Mouse (Mus musculus): ENCODE measurements around the gene Tmem192. TPM values are rescaled to one million over a fixed set of nuclear protein-coding genes. Genes with fewer than 3 reads are reported as not detected.

Gene Tmem192
- 10 to 100 TPM; 24.8 to 28.1 TPM for total RNA-seq (2021)
- long read RNA-seq, transcript Tmem192-201 (6 exons, 1,122 nt), result major isoform, 26 of 35 reads
- long read RNA-seq, partial matches to known transcripts, result 0 of 35 reads
- long read RNA-seq, other reads (novel, unspliced or antisense), result 9 of 35 reads

GRCm38 (mm10) chr8:64946820-64947697 lies at the start of gene Tmem192:
TSS of gene Tmem192 (plus strand) at chr8:64947185.
- peak; percentile 91 to 97 for DNase-seq (ENCODE audit: low spot score in 2 of 2)

- no peak for DNase-seq (ENCODE audit: low spot score in 2 of 2)
These were observed 48.3 kb upstream of the Tmem192 start for GRCm38 (mm10) chr8:64898710-64899109.

GRCm38 (mm10) chr8:64900645-64901044 lies 46.3 kb upstream of the Tmem192 start:
- DNase-seq (ENCODE audit: low spot score in 2 of 2), result no peak

- no peak for DNase-seq (ENCODE audit: low spot score in 2 of 2)
These were observed 45.3 kb upstream of the Tmem192 start for GRCm38 (mm10) chr8:64901527-64902156.

GRCm38 (mm10) chr8:64902191-64902590 lies 44.8 kb upstream of the Tmem192 start:
- no peak for DNase-seq (ENCODE audit: low spot score in 2 of 2)

DNA sequence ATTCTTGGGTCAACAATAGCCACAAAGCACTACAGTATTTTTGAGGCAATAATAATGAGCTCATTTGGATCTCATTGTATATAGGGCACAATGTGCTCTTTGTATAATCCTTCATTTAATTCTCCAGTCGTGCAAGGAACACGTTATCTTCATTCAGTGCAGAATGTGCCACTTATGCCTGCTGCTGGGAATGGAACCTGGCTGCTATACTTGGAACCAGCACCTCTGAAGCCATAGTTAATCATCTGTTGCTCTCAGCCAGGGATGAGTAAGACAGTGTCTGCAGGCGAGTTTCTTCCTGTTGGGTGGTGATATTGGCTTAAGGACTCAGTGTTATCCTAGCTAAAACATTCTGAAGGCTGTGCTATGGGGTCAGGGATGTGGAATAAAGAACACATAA lies 43.2 kb upstream of the Tmem192 start:
- no peak for DNase-seq (ENCODE audit: low spot score in 2 of 2)

GRCm38 (mm10) chr8:64910026-64910425 lies 37.0 kb upstream of the Tmem192 start:
- DNase-seq (ENCODE audit: low spot score in 2 of 2), result no peak

DNA sequence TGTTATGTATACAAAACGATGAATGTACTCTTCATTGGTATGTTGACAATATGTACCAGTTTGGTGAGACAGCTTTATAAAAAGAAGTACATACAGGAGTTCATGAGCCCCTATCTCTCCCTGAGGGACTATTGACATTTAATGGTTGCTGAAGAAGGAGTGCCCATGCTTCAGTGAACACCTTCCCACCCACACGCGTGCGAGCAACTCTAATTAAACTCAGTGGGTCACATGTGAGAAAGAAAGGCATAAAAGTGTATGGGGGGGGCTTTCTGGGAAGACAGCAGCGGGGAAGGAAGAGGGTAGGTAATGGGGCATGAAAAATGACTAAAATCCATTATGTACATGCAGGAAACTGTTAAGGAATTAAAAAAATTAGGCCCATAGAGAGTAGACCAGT lies 30.2 kb upstream of the Tmem192 start:
- no peak for DNase-seq (ENCODE audit: low spot score in 2 of 2)

GRCm38 (mm10) chr8:64923329-64923728 lies 23.7 kb upstream of the Tmem192 start:
- DNase-seq (ENCODE audit: low spot score in 2 of 2), result peak in 1 of 2 experiments; percentile 26

DNA sequence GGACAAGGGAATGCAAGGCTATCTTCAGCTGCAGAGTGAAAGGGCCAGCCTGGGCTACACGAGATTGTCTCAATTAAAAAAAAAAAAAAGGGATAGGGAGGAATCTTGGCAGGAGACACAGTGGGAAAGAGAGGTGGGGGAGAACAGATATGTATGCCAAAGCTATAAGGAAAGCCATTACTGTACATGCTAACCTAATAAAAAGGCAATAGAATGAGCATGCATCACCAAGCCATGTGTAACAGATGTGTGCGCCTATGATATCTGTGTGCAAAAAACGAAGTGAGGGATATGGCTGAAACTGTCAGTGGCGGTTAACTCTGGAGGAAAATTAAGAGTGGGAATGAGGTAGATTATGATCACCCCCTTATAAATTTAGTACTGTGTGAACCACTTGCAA lies 21.2 kb upstream of the Tmem192 start:
- no peak for DNase-seq (ENCODE audit: low spot score in 2 of 2)

- DNase-seq (ENCODE audit: low spot score in 2 of 2), result peak in 1 of 2 experiments; percentile 41
These were observed 20.6 kb upstream of the Tmem192 start for GRCm38 (mm10) chr8:64926355-64926754.

DNA sequence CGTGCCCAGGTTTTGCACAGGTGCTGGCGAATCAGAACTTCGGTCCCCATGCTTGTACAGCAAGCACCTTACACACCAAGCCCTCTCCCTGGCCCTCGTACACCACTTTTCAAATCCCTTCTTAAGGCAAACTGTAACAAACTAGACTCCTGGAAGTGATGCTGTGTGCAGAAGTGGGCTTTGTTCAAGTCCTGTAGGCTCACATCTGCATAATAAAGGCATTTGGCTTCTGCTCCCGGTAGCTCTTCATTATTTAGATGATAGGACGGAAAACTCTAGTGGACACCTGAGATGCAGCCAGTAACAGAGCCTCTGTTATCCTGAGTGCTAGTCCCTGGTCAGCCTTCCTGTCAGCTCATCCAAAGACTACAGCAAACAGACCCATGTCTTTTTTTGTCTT lies 18.0 kb upstream of the Tmem192 start:
- no peak for DNase-seq (ENCODE audit: low spot score in 2 of 2)

DNA sequence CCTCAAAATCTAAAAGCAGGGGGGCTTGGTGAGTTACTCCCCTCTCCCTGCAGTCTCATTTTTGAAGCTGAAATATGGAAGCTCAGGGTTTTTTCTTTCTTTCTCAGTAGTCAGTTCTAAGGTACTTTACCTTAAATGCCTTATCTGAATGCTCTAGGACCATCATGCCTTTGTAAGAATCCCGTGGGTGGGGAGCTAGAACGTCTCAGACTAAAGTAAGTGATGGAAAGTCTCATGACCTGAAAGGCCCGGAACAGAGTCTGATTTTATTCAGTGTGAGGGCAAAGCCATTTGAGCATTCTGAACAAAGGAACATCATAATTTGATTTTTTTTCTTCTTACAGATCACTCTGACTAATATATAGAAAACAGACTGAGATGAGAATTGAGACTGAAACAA lies 12.0 kb upstream of the Tmem192 start:
- DNase-seq (ENCODE audit: low spot score in 2 of 2), result no peak

DNA sequence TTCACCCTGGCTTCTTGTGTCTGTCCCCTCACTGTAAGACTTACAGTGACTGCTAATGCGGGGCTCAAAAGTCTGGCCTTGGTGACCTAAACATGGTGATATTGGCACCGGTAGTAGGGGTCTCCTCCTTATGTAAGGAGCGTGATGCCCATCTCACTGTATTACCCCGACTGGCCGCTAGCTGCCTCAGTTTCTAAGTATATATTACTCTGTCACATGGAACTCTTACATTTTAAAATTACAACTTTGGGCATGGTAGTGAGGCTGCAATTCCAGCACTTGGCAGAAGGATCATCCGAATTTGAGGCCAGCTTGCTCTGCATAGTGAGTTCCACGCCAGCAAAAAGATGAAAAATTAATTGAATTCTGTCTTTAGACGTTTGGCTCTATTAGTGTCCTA lies 6.0 kb upstream of the Tmem192 start:
- DNase-seq (ENCODE audit: low spot score in 2 of 2), result no peak

GRCm38 (mm10) chr8:64941495-64941894 lies 5.5 kb upstream of the Tmem192 start:
- peak; percentile 78 to 93 for DNase-seq (ENCODE audit: low spot score in 2 of 2)

DNA sequence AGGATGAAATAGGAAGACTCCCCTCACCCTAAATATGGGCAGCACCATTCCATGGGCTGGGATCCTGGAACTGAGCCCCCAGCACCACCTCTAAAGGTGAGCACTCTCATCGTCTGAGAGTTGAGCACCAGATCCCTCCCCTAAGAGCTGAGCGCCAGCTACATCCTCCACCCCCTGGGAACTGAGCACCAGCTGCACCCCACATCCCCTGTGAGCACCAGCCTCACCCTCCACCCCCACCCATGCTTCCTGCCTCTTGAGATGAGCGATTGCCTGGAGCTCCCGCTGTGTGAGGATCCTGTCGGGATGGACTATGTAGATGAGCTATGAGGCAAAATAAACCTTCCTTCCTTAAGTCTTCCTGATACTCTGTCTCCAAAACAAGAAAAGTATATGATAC lies 4.0 kb upstream of the Tmem192 start:
- peak in 1 of 2 experiments; percentile 30 for DNase-seq (ENCODE audit: low spot score in 2 of 2)

DNA sequence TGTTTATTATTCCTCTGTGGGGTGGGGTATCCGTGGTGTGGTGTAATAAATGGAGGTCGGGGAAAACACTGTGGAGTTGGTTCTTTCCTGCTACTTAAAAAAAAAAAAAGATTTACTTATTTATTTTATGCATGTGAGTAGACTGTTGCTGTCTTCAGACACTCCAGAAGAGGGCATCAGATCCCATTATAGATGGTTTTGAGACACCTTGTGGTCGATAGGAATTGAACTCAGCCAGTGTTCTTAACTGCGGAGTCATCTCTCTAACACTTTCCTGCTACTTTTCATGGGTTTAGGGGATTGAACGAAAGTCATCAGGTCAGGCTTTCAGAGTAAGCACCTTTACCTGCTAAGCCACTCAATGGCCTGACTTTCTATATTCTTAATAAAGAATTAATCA lies 2.2 kb upstream of the Tmem192 start:
- DNase-seq (ENCODE audit: low spot score in 2 of 2), result peak in 1 of 2 experiments; percentile 36

DNA sequence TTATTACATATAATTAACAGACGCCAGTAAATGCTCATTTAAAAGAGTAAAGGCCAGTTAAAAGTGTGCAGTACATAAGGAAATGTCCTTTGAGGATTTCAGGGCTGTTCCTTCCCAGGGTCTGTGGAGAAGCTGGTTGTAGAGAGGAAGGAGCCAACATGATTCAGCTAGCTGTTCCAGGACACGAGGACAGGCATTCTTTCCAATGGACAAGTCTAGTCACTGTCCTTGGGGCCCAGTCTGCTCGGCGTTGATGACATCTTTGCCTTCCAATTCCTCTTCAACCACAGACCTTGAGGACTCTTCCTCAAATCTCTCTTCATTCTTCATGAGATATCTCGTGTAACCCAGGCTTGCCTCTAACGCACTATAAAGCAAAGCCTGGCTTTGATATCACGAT lies 1.4 kb upstream of the Tmem192 start:
- DNase-seq (ENCODE audit: low spot score in 2 of 2), result no peak

GRCm38 (mm10) chr8:64946441-64946819 lies 555 bp upstream of the Tmem192 start:
- no peak for DNase-seq (ENCODE audit: low spot score in 2 of 2)

DNA sequence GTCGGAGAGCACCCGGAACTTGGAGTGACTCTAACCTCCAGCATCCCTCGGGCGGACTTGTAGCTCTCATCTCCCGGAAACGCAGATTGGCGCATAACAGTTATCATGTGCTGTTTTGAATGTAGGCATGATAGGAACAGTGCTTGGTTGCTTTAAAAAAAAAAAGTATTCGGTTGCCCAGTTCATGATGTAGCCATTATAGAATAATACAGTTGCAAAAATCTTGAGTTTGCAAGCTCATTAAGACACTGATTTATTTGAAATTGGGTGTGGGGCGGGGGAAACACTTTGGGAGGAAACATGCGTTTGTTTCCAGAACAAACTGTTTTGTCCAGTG lies 681 bp downstream of the Tmem192 start:
- DNase-seq (ENCODE audit: low spot score in 2 of 2), result no peak

- DNase-seq (ENCODE audit: low spot score in 2 of 2), result no peak
These were observed 1.4 kb downstream of the Tmem192 start for GRCm38 (mm10) chr8:64948371-64948770.

- no peak for DNase-seq (ENCODE audit: low spot score in 2 of 2)
These were observed 5.1 kb downstream of the Tmem192 start for GRCm38 (mm10) chr8:64952101-64952500.

DNA sequence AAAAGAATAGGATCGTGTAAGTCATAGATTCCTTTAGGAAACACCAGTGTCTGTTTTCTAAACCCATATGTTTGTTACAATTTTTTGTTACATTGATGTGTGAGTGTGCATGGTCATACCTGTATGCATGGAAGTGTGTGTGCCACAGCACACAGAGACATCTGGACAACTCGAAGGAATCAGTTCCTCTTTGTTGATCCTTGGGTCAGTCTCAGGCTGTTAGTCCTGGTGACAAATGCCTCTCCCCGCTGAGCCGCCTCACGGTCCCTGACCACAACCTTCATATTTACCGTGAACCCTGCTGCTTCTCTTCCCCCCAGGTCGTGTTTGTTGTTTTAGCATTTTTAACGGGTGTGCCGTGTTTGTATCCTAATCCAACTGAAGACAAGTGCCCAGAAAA lies 12.0 kb downstream of the Tmem192 start:
- DNase-seq (ENCODE audit: low spot score in 2 of 2), result no peak

All from layer of hippocampus, adult 18-20 months (tissue).